Mouse (Mus musculus) liver, postnatal 0 days (tissue): ENCODE data around the gene Wnt3a. TPM values are rescaled to one million over a fixed set of nuclear protein-coding genes. Genes with fewer than 3 reads are reported as not detected.

Experiments
- ATAC-seq: fragments of 200-750 bp; cut with Nextera tagmentation; 2 replicates; pipeline ENCODE4 v1.8.0; 2017; ENCODE audit warnings: mild to moderate bottlenecking, moderate library complexity
- DNase-seq: peaks from one replicate; pipeline ENCODE4 v3.0.0-alpha.2; 2016
- H3K27ac ChIP-seq: fragments of 300-500 bp; sonication (generic); 2 replicates; pipeline ENCODE4 v1.5.1; 2014; ENCODE audit warnings: antibody characterized with exemption, moderate library complexity, mild to moderate bottlenecking, low read depth
- H3K27me3 ChIP-seq: fragments of 300-500 bp; sonication (generic); 2 replicates; pipeline ENCODE4 v1.6.1; 2014; ENCODE audit warnings: low read length, control low read depth, mixed read lengths; ENCODE audit not compliant: insufficient read depth
- H3K36me3 ChIP-seq: fragments of 300-500 bp; sonication (generic); replicated peaks from 2 replicates; pipeline ENCODE4 v1.6.1; 2014; ENCODE audit warnings: mild to moderate bottlenecking, control low read depth, low read length, moderate library complexity, mixed read lengths; ENCODE audit not compliant: insufficient read depth
- H3K4me1 ChIP-seq: fragments of 300-500 bp; sonication (generic); 2 replicates; pipeline ENCODE4 v1.6.1; 2014; ENCODE audit warnings: antibody characterized with exemption, mild to moderate bottlenecking, control low read depth; ENCODE audit not compliant: insufficient read depth
- H3K4me2 ChIP-seq: fragments of 300-500 bp; sonication (generic); 2 replicates; pipeline ENCODE4 v1.6.1; 2014; ENCODE audit warnings: low read depth, mild to moderate bottlenecking, low read length, moderate library complexity, mixed read lengths
- H3K4me3 ChIP-seq: fragments of 300-500 bp; sonication (generic); 2 replicates; pipeline ENCODE4 v1.5.1; 2014; ENCODE audit warnings: low read depth, low read length
- H3K9ac ChIP-seq: fragments of 300-500 bp; sonication (generic); replicated peaks from 2 replicates; pipeline ENCODE4 v1.6.1; 2014; ENCODE audit warnings: mild to moderate bottlenecking, moderate library complexity
- H3K9me3 ChIP-seq: fragments of 300-500 bp; sonication (generic); 2 replicates; pipeline ENCODE4 v1.6.1; 2016; ENCODE audit warnings: mild to moderate bottlenecking, control low read depth, low read length, mixed read lengths
- CTCF ChIP-seq: sonication (generic); IDR thresholded peaks from 2 replicates; pipeline ENCODE4 v1.5.1; 2016; ENCODE audit warnings: antibody characterized with exemption, low read depth
- EP300 ChIP-seq: IDR thresholded peaks from 2 replicates; pipeline ENCODE4 v1.6.1; 2016; ENCODE audit warnings: antibody characterized with exemption, low read depth, mild to moderate bottlenecking
- WGBS: fragments of 180-500 bp; shearing (Covaris S2); extraction: QIAGEN DNeasy Blood & Tissue Kit; methylation state at CpG from one replicate; pipeline ENCODE4 v1.1.7; 2014; ENCODE audit not compliant: insufficient replicate concordance; 5-methylcytosine and 5-hydroxymethylcytosine counted together
- polyA plus RNA-seq: library from polyadenylated mRNA; unstranded; fragments of >200 nt; fragmentation: Nextera tagmentation; extraction: Ambion mirVana; gene quantifications from 2 replicates; pipeline ENCODE4 v1.2.1, GENCODE M21; 2015

Gene Wnt3a
- polyA plus RNA-seq, 1 experiment from 2014 or later = not detected

- H3K4me2 ChIP-seq = no peak overlapping the region
- no peak overlapping the region for H3K9ac ChIP-seq
- no peak overlapping the region for H3K4me3 ChIP-seq
- H3K36me3 ChIP-seq = no peaks in the 10 kb centered on the region
- no peak for TF ChIP-seq EP300
- no peak for TF ChIP-seq CTCF
- H3K27ac ChIP-seq = no peak overlapping the region
- no peaks in the 10 kb centered on the region for H3K9me3 ChIP-seq
- H3K27me3 ChIP-seq = peaks cover 62% of the 10 kb centered on the region
- ATAC-seq (no peak), DNase-seq (no peak)
- WGBS = 68% methylated on average over 8 of the region's 8 CpGs
- H3K4me1 ChIP-seq = peaks cover 6% of the 10 kb centered on the region; the same call in 1 of the 2 replicates
Observed at GRCm38 (mm10) chr11:59309976-59310375, 19.4 kb upstream of the Wnt3a start.

- Histone ChIP-seq H3K4me1 (peaks cover 6% of the 10 kb centered on the region; the same call in 1 of the 2 replicates), H3K27ac (no peak overlapping the region), H3K27me3 (peaks cover 69% of the 10 kb centered on the region), H3K9me3 (no peaks in the 10 kb centered on the region), H3K4me2 (no peak overlapping the region), H3K36me3 (no peaks in the 10 kb centered on the region), H3K4me3 (no peak overlapping the region), H3K9ac (no peak overlapping the region)
- WGBS = 35% methylated on average over 11 of the region's 12 CpGs
- DNase-seq (no peak), ATAC-seq (no peak)
- TF ChIP-seq EP300 = no peak
- TF ChIP-seq CTCF = no peak
Observed at GRCm38 (mm10) chr11:59309106-59309805, 18.7 kb upstream of the Wnt3a start.

GRCm38 (mm10) chr11:59308625-59309024 lies 18.1 kb upstream of the Wnt3a start:
- H3K27me3 ChIP-seq = peaks cover 74% of the 10 kb centered on the region
- peaks cover 6% of the 10 kb centered on the region; the same call in 1 of the 2 replicates for H3K4me1 ChIP-seq
- no peaks in the 10 kb centered on the region for H3K9me3 ChIP-seq
- TF ChIP-seq CTCF (no peak), EP300 (no peak)
- H3K36me3 ChIP-seq = no peaks in the 10 kb centered on the region
- no peak overlapping the region for H3K9ac ChIP-seq
- 46% methylated on average over 6 of the region's 6 CpGs for WGBS
- ATAC-seq = no peak
- no peak overlapping the region for H3K4me2 ChIP-seq
- DNase-seq = no peak
- H3K4me3 ChIP-seq = no peak overlapping the region
- H3K27ac ChIP-seq = no peak overlapping the region

GRCm38 (mm10) chr11:59308164-59308542 lies 17.6 kb upstream of the Wnt3a start:
- no peak for DNase-seq
- Histone ChIP-seq H3K4me2 (no peak overlapping the region), H3K4me1 (peaks cover 6% of the 10 kb centered on the region; the same call in 1 of the 2 replicates), H3K36me3 (no peaks in the 10 kb centered on the region), H3K9ac (no peak overlapping the region), H3K27ac (no peak overlapping the region), H3K9me3 (no peaks in the 10 kb centered on the region), H3K4me3 (no peak overlapping the region), H3K27me3 (peaks cover 76% of the 10 kb centered on the region)
- ATAC-seq = no peak; the same call in 1 of the 2 replicates
- WGBS = 30% methylated on average over 12 of the region's 12 CpGs
- TF ChIP-seq CTCF (no peak), EP300 (no peak)

- TF ChIP-seq CTCF = peak; percentile 80
- no peak for TF ChIP-seq EP300
- Histone ChIP-seq H3K27ac (no peak overlapping the region), H3K27me3 (peaks cover 75% of the 10 kb centered on the region), H3K4me2 (peak overlapping the region; percentile 80), H3K9ac (no peak overlapping the region), H3K4me1 (peaks cover 6% of the 10 kb centered on the region; the same call in 1 of the 2 replicates), H3K36me3 (no peaks in the 10 kb centered on the region), H3K4me3 (peak overlapping the region; percentile 55), H3K9me3 (no peaks in the 10 kb centered on the region)
- ATAC-seq (peak; percentile 66), DNase-seq (peak; percentile 77)
- WGBS = 3% methylated on average over 44 of the region's 45 CpGs
Observed at GRCm38 (mm10) chr11:59307422-59308163, 17.0 kb upstream of the Wnt3a start.
